25 mouse cellular contexts compared by ENCODE assay signal in the genomic region with DNA sequence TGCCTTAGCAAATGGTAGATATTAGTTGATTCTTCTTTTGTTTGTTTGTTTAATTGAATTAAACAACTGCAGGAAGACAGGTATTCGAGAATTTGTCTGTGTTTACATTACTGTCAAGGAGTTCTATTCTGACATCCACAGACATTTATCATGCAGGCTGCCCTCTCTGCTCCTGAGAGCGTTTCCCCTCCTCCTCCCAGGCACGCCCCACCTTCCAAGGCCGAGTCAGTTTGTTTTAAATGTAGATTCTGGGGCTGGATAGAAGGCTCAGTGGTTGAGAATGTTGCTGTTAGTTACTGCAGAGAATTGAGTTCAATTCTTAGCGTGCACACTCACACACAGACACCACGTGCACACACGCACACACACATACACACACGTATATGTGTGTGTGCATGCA.
"Had no signal": no experiment of that assay in that cellular context is flagged by ENCODE, and none has a peak within 500 bp of the region (broad histone marks: within the 10 kb centered on the region; RNA-seq: fewer than 3 reads in every experiment).

No protein-coding gene starts in this region.

- H3K9ac ChIP-seq: limb, embryonic 13.5 days; liver, embryonic 12.5 days; liver, embryonic 15.5 days; lung, embryonic 15.5 days; midbrain, embryonic 13.5 days; stomach, embryonic 15.5 days had no signal

- H3K27me3 ChIP-seq: liver, embryonic 12.5 days; liver, embryonic 15.5 days; lung, embryonic 15.5 days; midbrain, embryonic 13.5 days; neural tube, embryonic 13.5 days; stomach, embryonic 15.5 days had no signal

- ATAC-seq: midbrain, embryonic 13.5 days; midbrain, embryonic 16.5 days had no signal

- H3K4me3 ChIP-seq: layer of hippocampus, adult 2 months; limb, embryonic 10.5 days; limb, embryonic 13.5 days; liver, embryonic 12.5 days; liver, embryonic 15.5 days; lung, embryonic 15.5 days; megakaryocyte, embryonic 14.5 days; midbrain, embryonic 13.5 days; myocyte; neural tube, embryonic 13.5 days; stomach, embryonic 15.5 days had no signal

- H3K4me1 ChIP-seq: lung, embryonic 15.5 days; midbrain, embryonic 13.5 days; neural tube, embryonic 13.5 days; stomach, embryonic 15.5 days had no signal

- H3K9me3 ChIP-seq: limb, embryonic 10.5 days; limb, embryonic 13.5 days; liver, embryonic 12.5 days; liver, embryonic 15.5 days; lung, embryonic 15.5 days; midbrain, embryonic 10.5 days; midbrain, embryonic 13.5 days; neural tube, embryonic 13.5 days; stomach, embryonic 15.5 days had no signal

- H3K4me2 ChIP-seq: limb, embryonic 13.5 days; liver, embryonic 15.5 days; lung, embryonic 15.5 days; midbrain, embryonic 13.5 days; neural tube, embryonic 13.5 days; stomach, embryonic 15.5 days had no signal

- DNase-seq: kidney, postnatal 25 days; layer of hippocampus, adult 9-11 months; liver; lung, adult 18-20 months; lung, postnatal 10 days; lung, postnatal 36 days; retina, postnatal 1 day; right cerebral cortex, postnatal 25 days; spleen, adult 18-20 months; thymus, adult 18-20 months; thymus, postnatal 36 days had no signal

- H3K27ac ChIP-seq: kidney, postnatal 0 days; layer of hippocampus, adult 2 months; limb, embryonic 10.5 days; limb, embryonic 13.5 days; liver, embryonic 12.5 days; liver, embryonic 15.5 days; lung, embryonic 15.5 days; midbrain, embryonic 13.5 days; neural tube, embryonic 13.5 days; stomach, embryonic 15.5 days had no signal

- H3K36me3 ChIP-seq: limb, embryonic 10.5 days; limb, embryonic 13.5 days; liver, embryonic 12.5 days; liver, embryonic 15.5 days; lung, embryonic 15.5 days; midbrain, embryonic 10.5 days; midbrain, embryonic 13.5 days; neural tube, embryonic 13.5 days; stomach, embryonic 15.5 days had no signal
